Mouse (Mus musculus) C2C12 (cell line): ENCODE measurements around the gene Olfr303. TPM values are rescaled to one million over a fixed set of nuclear protein-coding genes. Genes with fewer than 3 reads are reported as not detected.

ENCODE experiments used
- H3K27me3 ChIP-seq: one replicate; pipeline ENCODE4 v1.6.1; 2011; ENCODE audit not compliant: control insufficient read depth, insufficient read depth, insufficient read length
- H3K36me3 ChIP-seq: one replicate; pipeline ENCODE4 v1.6.1; 2011; ENCODE audit not compliant: control insufficient read depth, insufficient read depth
- H3K4me3 ChIP-seq: one replicate; pipeline ENCODE4 v1.5.1; 2011; ENCODE audit warnings: mild to moderate bottlenecking, control low read depth; ENCODE audit not compliant: poor library complexity, insufficient read depth, severe bottlenecking
- H3K79me2 ChIP-seq: one replicate; pipeline ENCODE4 v1.6.1; 2011; ENCODE audit not compliant: control insufficient read depth, insufficient read depth
- H3K79me3 ChIP-seq: one replicate; pipeline ENCODE4 v1.6.1; 2011; ENCODE audit warnings: low read depth, control low read depth
- H3ac ChIP-seq: one replicate; pipeline ENCODE3; 2011; ENCODE audit warnings: low read depth; ENCODE audit not compliant: control insufficient read depth, insufficient read length
- USF1 ChIP-seq: IDR thresholded peaks from one replicate; pipeline ENCODE4 v1.6.1; 2011; ENCODE audit warnings: low read depth, mild to moderate bottlenecking, control low read depth, moderate library complexity
- polyA plus RNA-seq: library from polyadenylated mRNA; unstranded; fragments of >200 nt; fragmentation: generic; extraction: Trizol; gene quantifications from one replicate; pipeline ENCODE4 v1.2.1, GENCODE M21; 2012; ENCODE audit warnings: missing spikeins

Gene Olfr303
- polyA plus RNA-seq, 1 experiment = not detected

- Histone ChIP-seq H3K79me2 (no peaks in the 10 kb centered on the region), H3ac (no peak overlapping the region), H3K36me3 (no peaks in the 10 kb centered on the region), H3K79me3 (no peaks in the 10 kb centered on the region), H3K27me3 (no peaks in the 10 kb centered on the region), H3K4me3 (no peak overlapping the region)
- TF ChIP-seq USF1 = no peak
Measured at GRCm38 (mm10) chr7:86342881-86343565, 54.6 kb downstream of the Olfr303 start.

Other genes starting within 250 kb of the Olfr303 start
- gene Vmn2r75, start 226.0 kb downstream of the Olfr303 start, polyA plus RNA-seq = not detected
- gene Vmn2r76, start 151.5 kb downstream of the Olfr303 start, polyA plus RNA-seq = not detected
- not detected for gene Olfr310, start 120.6 kb downstream of the Olfr303 start, polyA plus RNA-seq
- gene Olfr309, start 84.1 kb downstream of the Olfr303 start, polyA plus RNA-seq = not detected
- not detected for gene Olfr308, start 72.2 kb downstream of the Olfr303 start, polyA plus RNA-seq
- not detected for gene Olfr307, start 60.2 kb downstream of the Olfr303 start, polyA plus RNA-seq
- gene Olfr305, start 30.9 kb downstream of the Olfr303 start, polyA plus RNA-seq = not detected
- not detected for gene Olfr304, start 11.1 kb downstream of the Olfr303 start, polyA plus RNA-seq
- not detected for gene Olfr301, start 6.1 kb upstream of the Olfr303 start, polyA plus RNA-seq
- not detected for gene Olfr299, start 62.1 kb upstream of the Olfr303 start, polyA plus RNA-seq
- not detected for gene Olfr298, start 94.7 kb upstream of the Olfr303 start, polyA plus RNA-seq
- not detected for gene Olfr297, start 122.2 kb upstream of the Olfr303 start, polyA plus RNA-seq
- gene Olfr295, start 186.1 kb upstream of the Olfr303 start, polyA plus RNA-seq = not detected
- not detected for gene Olfr294, start 218.9 kb upstream of the Olfr303 start, polyA plus RNA-seq